Mouse (Mus musculus) spleen, postnatal 36 days (tissue): Measurements from ENCODE around the gene Pde4c.

ENCODE experiments used
- DNase-seq, 2 experiments: peaks; one replicate each; pipeline ENCODE4 v3.0.0; 2022; ENCODE audit warnings: low spot score in 2 of 2, mixed read lengths in 1 of 2

The Pde4c gene

GRCm38 (mm10) chr8:70697366-70698250 is 25.9 kb upstream of the Pde4c start:
- DNase-seq: no peak

GRCm38 (mm10) chr8:70698310-70699109 is 25.0 kb upstream of the Pde4c start, which contains the start of gene Jund:
Jund (plus strand) TSS chr8:70698949.
- peak; percentile 99 for DNase-seq

- peak in 1 of 2 experiments; percentile 65 for DNase-seq
These were observed 24.2 kb upstream of the Pde4c start for GRCm38 (mm10) chr8:70699116-70699833.

- DNase-seq: peak; percentile 81 to 82
These were observed 23.5 kb upstream of the Pde4c start for GRCm38 (mm10) chr8:70699834-70700554.

- peak; percentile 93 for DNase-seq
These were observed 23.0 kb upstream of the Pde4c start for GRCm38 (mm10) chr8:70700555-70700922.

- no peak for DNase-seq
These were observed 22.2 kb upstream of the Pde4c start for GRCm38 (mm10) chr8:70701048-70701981.

GRCm38 (mm10) chr8:70701982-70702841 is 21.3 kb upstream of the Pde4c start:
- no peak for DNase-seq

- no peak for DNase-seq
These were observed 20.7 kb upstream of the Pde4c start for GRCm38 (mm10) chr8:70702842-70703182.

GRCm38 (mm10) chr8:70703287-70703686 is 20.2 kb upstream of the Pde4c start, which contains the start of gene Iqcn:
Iqcn (plus strand) TSS chr8:70703457.
- DNase-seq: no peak

GRCm38 (mm10) chr8:70708281-70708680 is 15.2 kb upstream of the Pde4c start:
- DNase-seq: no peak

- DNase-seq: no peak
These were observed 13.7 kb upstream of the Pde4c start for GRCm38 (mm10) chr8:70709794-70710193.

- no peak for DNase-seq
These were observed 13.2 kb upstream of the Pde4c start for GRCm38 (mm10) chr8:70710296-70710695.

GRCm38 (mm10) chr8:70711041-70711440 is 12.5 kb upstream of the Pde4c start:
- no peak for DNase-seq

GRCm38 (mm10) chr8:70713991-70714390 is 9.5 kb upstream of the Pde4c start:
- DNase-seq: no peak

GRCm38 (mm10) chr8:70715086-70715485 is 8.4 kb upstream of the Pde4c start:
- DNase-seq: no peak

- no peak for DNase-seq
These were observed 6.8 kb upstream of the Pde4c start for GRCm38 (mm10) chr8:70716521-70717400.

- DNase-seq: peak; percentile 71 to 75
These were observed 5.2 kb upstream of the Pde4c start, which contains the start of gene Gm3336 for GRCm38 (mm10) chr8:70718297-70718696. Gm3336 (plus strand) TSS chr8:70718543.

- no peak for DNase-seq
These were observed 3.7 kb upstream of the Pde4c start for GRCm38 (mm10) chr8:70719796-70720270.
